Mouse (Mus musculus): ENCODE measurements around the gene Mkrn1.
"Not testable (repeated sequence)": the region's sequence is repeated elsewhere in the genome, so short reads cannot be mapped to it uniquely, and the experiment has no call there.

The Mkrn1 gene

GRCm38 (mm10) chr6:39379749-39380148 lies 40.5 kb downstream of the Mkrn1 start:
- no peak for DNase-seq (ENCODE audit: low read depth, low spot score)

- no peak for DNase-seq (ENCODE audit: low read depth, low spot score)
These were observed 41.0 kb downstream of the Mkrn1 start for GRCm38 (mm10) chr6:39379224-39379623.

GRCm38 (mm10) chr6:39378161-39378835 lies 42.0 kb downstream of the Mkrn1 start:
- DNase-seq (ENCODE audit: low read depth, low spot score), result not testable (repeated sequence)

GRCm38 (mm10) chr6:39377311-39377827 lies 42.9 kb downstream of the Mkrn1 start, which contains the start of gene Slc37a3:
Gene Slc37a3, minus strand, starts transcription at chr6:39377675.
- DNase-seq (ENCODE audit: low read depth, low spot score), result peak; percentile 92

- DNase-seq (ENCODE audit: low read depth, low spot score), result no peak
These were observed 43.5 kb downstream of the Mkrn1 start for GRCm38 (mm10) chr6:39376775-39377174.

GRCm38 (mm10) chr6:39373301-39373955 lies 46.8 kb downstream of the Mkrn1 start:
- peak; percentile 26 for DNase-seq (ENCODE audit: low read depth, low spot score)

- DNase-seq (ENCODE audit: low read depth, low spot score), result no peak
These were observed 47.5 kb downstream of the Mkrn1 start for GRCm38 (mm10) chr6:39372727-39373126.

- no peak for DNase-seq (ENCODE audit: low read depth, low spot score)
These were observed 48.2 kb downstream of the Mkrn1 start for GRCm38 (mm10) chr6:39372042-39372441.

GRCm38 (mm10) chr6:39369631-39370030 lies 50.6 kb downstream of the Mkrn1 start:
- DNase-seq (ENCODE audit: low read depth, low spot score), result no peak

GRCm38 (mm10) chr6:39362684-39363083 lies 57.6 kb downstream of the Mkrn1 start:
- no peak for DNase-seq (ENCODE audit: low read depth, low spot score)

- not testable (repeated sequence) for DNase-seq (ENCODE audit: low read depth, low spot score)
These were observed 61.1 kb downstream of the Mkrn1 start for GRCm38 (mm10) chr6:39359207-39359606.

- peak; percentile 79 for DNase-seq (ENCODE audit: low read depth, low spot score)
These were observed 71.3 kb downstream of the Mkrn1 start for GRCm38 (mm10) chr6:39348946-39349345.

- DNase-seq (ENCODE audit: low read depth, low spot score), result peak; percentile 91
These were observed 72.1 kb downstream of the Mkrn1 start for GRCm38 (mm10) chr6:39347880-39348814.

Measured in R1 (cell line).